Mouse (Mus musculus) embryonic facial prominence, embryonic 10.5 days (tissue): ENCODE data around the gene Notch1. TPM values are rescaled to one million over a fixed set of nuclear protein-coding genes. Genes with fewer than 3 reads are reported as not detected.

Source experiments
- DNase-seq: peaks from one replicate; pipeline ENCODE4 v3.0.0-alpha.2; 2017; ENCODE audit warnings: low spot score
- H3K27ac ChIP-seq: fragments of 300-500 bp; sonication (generic); replicated peaks from 2 replicates; pipeline ENCODE4 v1.5.1; 2016; ENCODE audit warnings: mild to moderate bottlenecking
- H3K27me3 ChIP-seq: fragments of 300-500 bp; sonication (generic); replicated peaks from 2 replicates; pipeline ENCODE4 v1.6.1; 2016; ENCODE audit warnings: low read depth, mild to moderate bottlenecking; ENCODE audit not compliant: poor library complexity, severe bottlenecking
- H3K36me3 ChIP-seq: fragments of 300-500 bp; sonication (generic); replicated peaks from 2 replicates; pipeline ENCODE4 v1.6.1; 2016; ENCODE audit warnings: mild to moderate bottlenecking, moderate library complexity
- H3K4me1 ChIP-seq: fragments of 300-500 bp; sonication (generic); 2 replicates; pipeline ENCODE4 v1.6.1; 2016
- H3K4me3 ChIP-seq: fragments of 300-500 bp; sonication (generic); 2 replicates; pipeline ENCODE4 v1.5.1; 2016; ENCODE audit warnings: mild to moderate bottlenecking, moderate library complexity
- H3K9me3 ChIP-seq: fragments of 300-500 bp; sonication (generic); 2 replicates; pipeline ENCODE4 v1.6.1; 2016; ENCODE audit warnings: mild to moderate bottlenecking
- WGBS: fragments of 180-500 bp; shearing (Covaris S2); methylation state at CpG from one replicate; pipeline ENCODE4 v1.1.7; 2016; 5-methylcytosine and 5-hydroxymethylcytosine counted together
- polyA plus RNA-seq: library from polyadenylated mRNA; unstranded; fragments of >200 nt; fragmentation: Nextera tagmentation; extraction: Ambion mirVana; gene quantifications from 2 replicates; pipeline ENCODE4 v1.2.1, GENCODE M21; 2016

Gene Notch1
- polyA plus RNA-seq, 1 experiment from 2014 or later, result 17.1 TPM

GRCm38 (mm10) chr2:26483230-26483869, 33.1 kb downstream of the Notch1 start:
- Histone ChIP-seq H3K36me3 (peaks cover 71% of the 10 kb centered on the region), H3K4me3 (no peak overlapping the region), H3K4me1 (peaks cover 70% of the 10 kb centered on the region), H3K27me3 (no peaks in the 10 kb centered on the region), H3K27ac (peak overlapping the region; percentile 25; the same call in 1 of the 2 replicates), H3K9me3 (no peaks in the 10 kb centered on the region)
- 65% methylated on average over 13 of the region's 13 CpGs for WGBS
- no peak for DNase-seq

- H3K36me3 ChIP-seq, result peaks cover 76% of the 10 kb centered on the region
- DNase-seq, result no peak
- 92% methylated on average over 3 of the region's 3 CpGs for WGBS
- no peaks in the 10 kb centered on the region for H3K9me3 ChIP-seq
- no peaks in the 10 kb centered on the region for H3K27me3 ChIP-seq
- H3K4me3 ChIP-seq, result no peak overlapping the region
- no peak overlapping the region; the same call in 1 of the 2 replicates for H3K27ac ChIP-seq
- peaks cover 68% of the 10 kb centered on the region for H3K4me1 ChIP-seq
Measured at GRCm38 (mm10) chr2:26482824-26483223, 33.6 kb downstream of the Notch1 start.

GRCm38 (mm10) chr2:26481724-26482495, 34.6 kb downstream of the Notch1 start:
- Histone ChIP-seq H3K27ac (no peak overlapping the region; the same call in 1 of the 2 replicates), H3K9me3 (no peaks in the 10 kb centered on the region), H3K4me1 (peaks cover 61% of the 10 kb centered on the region), H3K4me3 (no peak overlapping the region), H3K27me3 (no peaks in the 10 kb centered on the region), H3K36me3 (peaks cover 85% of the 10 kb centered on the region)
- WGBS, result 83% methylated on average over 10 of the region's 10 CpGs
- no peak for DNase-seq

- Histone ChIP-seq H3K4me1 (peaks cover 60% of the 10 kb centered on the region), H3K4me3 (no peak overlapping the region), H3K9me3 (no peaks in the 10 kb centered on the region), H3K27ac (no peak overlapping the region), H3K36me3 (peaks cover 95% of the 10 kb centered on the region), H3K27me3 (no peaks in the 10 kb centered on the region)
- WGBS, result 95% methylated on average over 12 of the region's 12 CpGs
- no peak for DNase-seq
Measured at GRCm38 (mm10) chr2:26480911-26481310, 35.6 kb downstream of the Notch1 start.

- DNase-seq, result no peak
- Histone ChIP-seq H3K27me3 (no peaks in the 10 kb centered on the region), H3K27ac (no peak overlapping the region), H3K4me1 (peaks cover 61% of the 10 kb centered on the region), H3K4me3 (no peak overlapping the region), H3K36me3 (peaks cover 100% of the 10 kb centered on the region), H3K9me3 (no peaks in the 10 kb centered on the region)
- 89% methylated on average over 2 of the region's 2 CpGs for WGBS
Measured at GRCm38 (mm10) chr2:26478685-26479205, 37.7 kb downstream of the Notch1 start.

GRCm38 (mm10) chr2:26477911-26478310, 38.6 kb downstream of the Notch1 start:
- H3K4me1 ChIP-seq, result peaks cover 55% of the 10 kb centered on the region
- DNase-seq, result no peak
- no peaks in the 10 kb centered on the region for H3K27me3 ChIP-seq
- no peak overlapping the region for H3K4me3 ChIP-seq
- H3K27ac ChIP-seq, result no peak overlapping the region
- no peaks in the 10 kb centered on the region for H3K9me3 ChIP-seq
- peaks cover 100% of the 10 kb centered on the region for H3K36me3 ChIP-seq
- 95% methylated on average over 7 of the region's 7 CpGs for WGBS

- peak overlapping the region; percentile 71 for H3K27ac ChIP-seq
- H3K36me3 ChIP-seq, result peaks cover 100% of the 10 kb centered on the region
- H3K27me3 ChIP-seq, result no peaks in the 10 kb centered on the region
- H3K4me3 ChIP-seq, result 0 out of 2 replicates have a peak overlapping the region, but pooled peaks have one; percentile 11
- H3K9me3 ChIP-seq, result no peaks in the 10 kb centered on the region
- 74% methylated on average over 13 of the region's 13 CpGs for WGBS
- DNase-seq, result no peak
- H3K4me1 ChIP-seq, result peaks cover 47% of the 10 kb centered on the region
Measured at GRCm38 (mm10) chr2:26475505-26476430, 40.7 kb downstream of the Notch1 start.

GRCm38 (mm10) chr2:26474789-26475504, 41.5 kb downstream of the Notch1 start:
- WGBS, result 50% methylated on average over 9 of the region's 9 CpGs
- 0 out of 2 replicates have a peak overlapping the region, but pooled peaks have one; percentile 11 for H3K4me3 ChIP-seq
- no peaks in the 10 kb centered on the region for H3K9me3 ChIP-seq
- H3K27me3 ChIP-seq, result no peaks in the 10 kb centered on the region
- peaks cover 47% of the 10 kb centered on the region for H3K4me1 ChIP-seq
- H3K27ac ChIP-seq, result peak overlapping the region; percentile 71
- peak; percentile 36 for DNase-seq
- peaks cover 100% of the 10 kb centered on the region for H3K36me3 ChIP-seq

- no peak overlapping the region for H3K27ac ChIP-seq
- peaks cover 33% of the 10 kb centered on the region for H3K4me1 ChIP-seq
- H3K36me3 ChIP-seq, result peaks cover 100% of the 10 kb centered on the region
- no peak overlapping the region for H3K4me3 ChIP-seq
- DNase-seq, result no peak
- no peaks in the 10 kb centered on the region for H3K9me3 ChIP-seq
- no peaks in the 10 kb centered on the region for H3K27me3 ChIP-seq
- 89% methylated on average over 11 of the region's 11 CpGs for WGBS
Measured at GRCm38 (mm10) chr2:26472312-26473090, 44.0 kb downstream of the Notch1 start.

- DNase-seq, result no peak
- no peak overlapping the region for H3K4me3 ChIP-seq
- peaks cover 30% of the 10 kb centered on the region for H3K4me1 ChIP-seq
- WGBS, result 89% methylated on average over 6 of the region's 6 CpGs
- no peak overlapping the region for H3K27ac ChIP-seq
- peaks cover 100% of the 10 kb centered on the region for H3K36me3 ChIP-seq
- no peaks in the 10 kb centered on the region for H3K27me3 ChIP-seq
- no peaks in the 10 kb centered on the region for H3K9me3 ChIP-seq
Measured at GRCm38 (mm10) chr2:26471652-26472285, 44.7 kb downstream of the Notch1 start.

- 96% methylated on average over 17 of the region's 17 CpGs for WGBS
- H3K4me3 ChIP-seq, result no peak overlapping the region
- no peak overlapping the region for H3K27ac ChIP-seq
- no peaks in the 10 kb centered on the region for H3K27me3 ChIP-seq
- peaks cover 100% of the 10 kb centered on the region for H3K36me3 ChIP-seq
- no peaks in the 10 kb centered on the region for H3K9me3 ChIP-seq
- DNase-seq, result no peak
- peaks cover 23% of the 10 kb centered on the region for H3K4me1 ChIP-seq
Measured at GRCm38 (mm10) chr2:26470967-26471366, 45.5 kb downstream of the Notch1 start.
